Mouse (Mus musculus) gonadal fat pad, adult 2 months (tissue): ENCODE data around the gene Larp4b. TPM values are rescaled to one million over a fixed set of nuclear protein-coding genes. Genes with fewer than 3 reads are reported as not detected.

ENCODE experiments used
- polyA plus RNA-seq: library from polyadenylated mRNA; depleted of rRNA; stranded (reverse); fragments of >200 nt; gene quantifications from 2 replicates; pipeline ENCODE4 v1.2.3, GENCODE M21; 2012; rRNA removed

Larp4b gene
- polyA plus RNA-seq, 1 experiment: 18.3 TPM

Other genes starting within 250 kb of the Larp4b start
- gene Wdr37, start 222.0 kb upstream of the Larp4b start, polyA plus RNA-seq: 14.4 and 14.8 TPM in 2 replicates
- 18.6 and 19.0 TPM in 2 replicates for gene Idi1, start 208.4 kb upstream of the Larp4b start, polyA plus RNA-seq
- gene Gm9745, start 145.7 kb upstream of the Larp4b start, polyA plus RNA-seq: 0.20 TPM in 1 of 2 replicates, not detected in the other
- gene Idi2, start 141.0 kb upstream of the Larp4b start, polyA plus RNA-seq: not detected in 2 replicates
- 9.8 and 10.1 TPM in 2 replicates for gene Gtpbp4, start 97.8 kb upstream of the Larp4b start, polyA plus RNA-seq
- gene Dip2c, start 182.6 kb downstream of the Larp4b start, polyA plus RNA-seq: 9.3 and 11.6 TPM in 2 replicates